Mouse (Mus musculus): ENCODE data around the gene Dapk1.

Gene Dapk1

DNA sequence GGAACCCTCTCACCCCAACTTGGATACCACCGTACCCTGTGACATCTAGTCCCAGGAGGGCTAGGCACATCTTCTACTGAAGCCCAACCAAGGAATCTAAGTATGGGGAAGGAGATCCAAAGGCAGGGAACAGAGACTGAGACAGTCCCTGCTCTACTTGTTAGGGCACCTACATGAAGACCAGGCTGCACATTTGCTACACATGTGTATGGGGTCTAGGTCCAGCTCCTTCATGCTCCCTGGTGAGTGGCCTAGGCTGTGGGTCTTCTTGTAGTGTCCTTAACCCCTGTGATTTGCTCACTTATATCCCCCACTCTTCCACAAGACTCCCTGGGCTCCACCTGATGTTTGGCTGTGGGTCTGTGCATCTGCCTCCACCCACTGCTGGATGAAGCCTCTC, 187.7 kb downstream of the Dapk1 start:
- DNase-seq (ENCODE audit: extremely low spot score, low read depth, low spot score), result no peak

DNA sequence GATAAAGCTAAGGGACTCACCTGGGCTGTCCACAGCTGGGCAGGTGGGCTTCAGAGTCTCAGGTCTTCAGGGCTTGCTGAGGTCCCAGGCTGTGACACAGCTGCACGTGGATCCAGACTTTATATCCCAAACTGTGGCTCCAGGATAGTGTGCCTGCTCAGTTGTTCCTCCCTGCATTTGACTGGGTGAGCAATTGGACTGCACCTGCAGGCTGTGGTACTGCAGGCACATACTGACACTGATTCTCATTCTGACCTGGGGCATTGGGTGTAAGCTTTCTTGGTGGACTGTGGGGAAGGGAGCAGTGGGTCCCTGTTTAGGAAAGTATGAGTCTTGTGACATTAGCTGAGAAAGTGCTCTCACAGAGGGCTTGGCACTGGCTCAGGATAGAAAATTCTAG, 201.0 kb downstream of the Dapk1 start, which contains the start of gene Ctsll3:
Gene Ctsll3 (minus strand): TSS at position 101 of the 400 bp plus-strand sequence.
- DNase-seq (ENCODE audit: extremely low spot score, low read depth, low spot score), result no peak

DNA sequence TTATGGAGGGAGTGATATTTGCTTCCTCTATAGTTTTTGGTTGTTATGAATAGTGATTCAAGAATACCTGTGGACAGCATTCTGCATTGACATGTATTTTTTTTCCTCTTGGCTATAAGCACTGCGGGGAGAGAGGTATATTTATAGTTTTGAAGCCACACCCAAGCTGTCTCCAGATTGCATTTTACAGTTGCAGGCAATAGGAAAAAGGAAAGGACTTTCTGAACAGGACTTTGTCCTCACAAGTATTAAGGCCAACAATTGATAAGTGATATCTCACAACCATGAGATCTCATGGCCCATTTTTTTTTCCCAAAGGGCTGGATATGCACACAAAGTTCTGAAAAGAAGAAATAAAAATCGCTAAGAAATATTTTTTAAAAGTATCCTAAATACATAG, 207.9 kb downstream of the Dapk1 start:
- no peak for DNase-seq (ENCODE audit: extremely low spot score, low read depth, low spot score)

DNA sequence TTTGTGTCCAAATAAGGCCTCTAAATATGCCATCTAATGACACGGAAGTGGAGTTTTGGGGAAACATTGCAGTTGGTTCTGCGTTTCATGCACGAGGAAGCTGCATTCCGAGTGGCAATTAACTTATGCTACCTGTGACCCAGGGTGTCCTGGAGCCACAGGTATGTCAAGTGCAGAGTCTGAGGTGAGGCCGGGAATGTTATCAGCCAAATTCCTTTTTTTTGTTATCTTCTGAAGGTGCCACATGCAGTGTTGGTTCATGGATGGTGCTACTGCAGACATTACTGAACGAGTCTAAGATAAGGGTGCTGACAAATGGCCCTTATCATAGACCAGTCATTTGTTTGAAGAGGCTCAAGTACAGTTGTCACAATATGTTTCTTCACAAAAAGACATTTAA, 211.0 kb downstream of the Dapk1 start:
- DNase-seq (ENCODE audit: extremely low spot score, low read depth, low spot score), result no peak

Measured in hindlimb bud, embryonic 11.5 days (tissue).